Comparison of ENCODE assay signal across 9 mouse cellular contexts in genomic region chr1:155051701-155052127, GRCm38 (mm10). TPM values are rescaled to one million over a fixed set of nuclear protein-coding genes. Genes with fewer than 3 reads are reported as not detected.
DNase-seq lines count a peak whose midpoint lies in the region; ATAC-seq and TF ChIP-seq lines count a peak whose summit lies in the region.
"Had no signal": no experiment of that assay in that cellular context is flagged by ENCODE, and none has a peak within 500 bp of the region (broad histone marks: within the 10 kb centered on the region; RNA-seq: fewer than 3 reads in every experiment).

No protein-coding gene starts in this region.

- no peak overlapping the region for H3K9ac ChIP-seq in embryonic facial prominence, embryonic 13.5 days
- no peak overlapping the region for H3K9ac ChIP-seq in limb, embryonic 14.5 days (ENCODE audit: low read depth, low read length, severe bottlenecking)

- H3K36me3 ChIP-seq in embryonic facial prominence, embryonic 13.5 days = no peaks in the 10 kb centered on the region
- no peaks in the 10 kb centered on the region for H3K36me3 ChIP-seq in limb, embryonic 14.5 days (ENCODE audit: control insufficient read depth, insufficient read depth, low read length)
- H3K36me3 ChIP-seq: G1E had no signal

- H3K4me3 ChIP-seq in lung, adult 2 months (replicated peaks; ENCODE audit: extremely low read depth, low read depth, low read length) = no peak overlapping the region
- H3K4me3 ChIP-seq in embryonic facial prominence, embryonic 13.5 days = no peak overlapping the region
- H3K4me3 ChIP-seq in limb, embryonic 14.5 days (replicated peaks; ENCODE audit: low read length) = no peak overlapping the region

- ATAC-seq in embryonic facial prominence, embryonic 13.5 days (ENCODE audit: insufficient number of reproducible peaks, insufficient read depth, low FRiP score, low TSS enrichment, low read depth) = no peak
- ATAC-seq in limb, embryonic 14.5 days (ENCODE audit: low FRiP score, low read depth) = no peak

- no peaks in the 10 kb centered on the region for H3K9me3 ChIP-seq in embryonic facial prominence, embryonic 13.5 days
- no peaks in the 10 kb centered on the region for H3K9me3 ChIP-seq in limb, embryonic 14.5 days (ENCODE audit: control insufficient read depth, low read length)
- H3K9me3 ChIP-seq: G1E had no signal

- intact Hi-C loops in heart, postnatal 25 days (cut with DNase I) = no loop called here

- WGBS in lung, adult 2 months = 44% methylated on average over 10 of the region's 10 CpGs
- WGBS in embryonic facial prominence, embryonic 13.5 days = 52% methylated on average over 10 of the region's 10 CpGs
- 44% methylated on average over 10 of the region's 10 CpGs for WGBS in limb, embryonic 14.5 days

- no peak for TF ChIP-seq CTCF in lung, adult 2 months (IDR thresholded peaks at IDR 0.05; ENCODE audit: insufficient read depth, low read length)

- H3K27me3 ChIP-seq in embryonic facial prominence, embryonic 13.5 days = no peaks in the 10 kb centered on the region
- H3K27me3 ChIP-seq in limb, embryonic 14.5 days (ENCODE audit: control insufficient read depth, insufficient read depth, low read length) = no peaks in the 10 kb centered on the region

- TF ChIP-seq POLR2A in lung, adult 2 months (IDR thresholded peaks at IDR 0.05; ENCODE audit: borderline replicate concordance, extremely low read depth, low read depth, low read length) = 0 out of 2 replicates have a peak, but pooled peaks have one; percentile 10
- no peak for TF ChIP-seq POLR2A in limb, embryonic 14.5 days (IDR thresholded peaks at IDR 0.05; ENCODE audit: borderline replicate concordance, extremely low read depth, insufficient read depth, insufficient read length)

- DNase-seq in lung, adult 2 months = no peak
- no peak for DNase-seq in lung, postnatal 14 days
- peak; percentile 45 for DNase-seq in heart, postnatal 25 days (ENCODE audit: low spot score)
- no peak for DNase-seq in limb, embryonic 14.5 days (ENCODE audit: low spot score)
- DNase-seq in thymus, postnatal 4 days = no peak
- DNase-seq in thymus, postnatal 36 days = no peak
- DNase-seq in right cerebral cortex, adult 18-20 months = no peak

- H3K4me1 ChIP-seq in lung, adult 2 months (ENCODE audit: control insufficient read depth, insufficient read depth, low read length) = peaks cover 30% of the 10 kb centered on the region
- H3K4me1 ChIP-seq in embryonic facial prominence, embryonic 13.5 days = peaks cover 68% of the 10 kb centered on the region
- H3K4me1 ChIP-seq in limb, embryonic 14.5 days (ENCODE audit: control insufficient read depth, insufficient read depth, low read length) = peaks cover 43% of the 10 kb centered on the region

- H3K27ac ChIP-seq in embryonic facial prominence, embryonic 13.5 days = peak overlapping the region; percentile 86
- peak overlapping the region; percentile 44; the same call in 1 of the 2 replicates for H3K27ac ChIP-seq in limb, embryonic 14.5 days (replicated peaks; ENCODE audit: low read depth, low read length)

- H3K4me2 ChIP-seq in embryonic facial prominence, embryonic 13.5 days = no peak overlapping the region
- H3K4me2 ChIP-seq in limb, embryonic 14.5 days (replicated peaks; ENCODE audit: low read depth, low read length, severe bottlenecking) = no peak overlapping the region

RNA-seq across cellular contexts. Expression of gene Ier5, which starts 47.7 kb away (rescaled TPM):
- polyA plus RNA-seq in lung, adult 2 months (2012; rRNA removed) = 38.1 and 42.8 TPM in 2 replicates
- 7.5 and 9.2 TPM in 2 replicates for polyA plus RNA-seq in embryonic facial prominence, embryonic 13.5 days (2015; fragmentation: Nextera tagmentation; extraction: Ambion mirVana)
- total RNA-seq in heart, postnatal 25 days (2021) = 10 to 100 TPM; 12.7 to 16.5 TPM
- 25.1 and 25.3 TPM in 2 replicates for polyA plus RNA-seq in limb, embryonic 14.5 days (2012; rRNA removed)
- 13.6 and 16.2 TPM in 2 replicates for polyA plus RNA-seq in limb, embryonic 14.5 days (2014; fragmentation: Nextera tagmentation; extraction: Ambion mirVana)
